ENCODE assay signal across 8 mouse cellular contexts in the genomic region with DNA sequence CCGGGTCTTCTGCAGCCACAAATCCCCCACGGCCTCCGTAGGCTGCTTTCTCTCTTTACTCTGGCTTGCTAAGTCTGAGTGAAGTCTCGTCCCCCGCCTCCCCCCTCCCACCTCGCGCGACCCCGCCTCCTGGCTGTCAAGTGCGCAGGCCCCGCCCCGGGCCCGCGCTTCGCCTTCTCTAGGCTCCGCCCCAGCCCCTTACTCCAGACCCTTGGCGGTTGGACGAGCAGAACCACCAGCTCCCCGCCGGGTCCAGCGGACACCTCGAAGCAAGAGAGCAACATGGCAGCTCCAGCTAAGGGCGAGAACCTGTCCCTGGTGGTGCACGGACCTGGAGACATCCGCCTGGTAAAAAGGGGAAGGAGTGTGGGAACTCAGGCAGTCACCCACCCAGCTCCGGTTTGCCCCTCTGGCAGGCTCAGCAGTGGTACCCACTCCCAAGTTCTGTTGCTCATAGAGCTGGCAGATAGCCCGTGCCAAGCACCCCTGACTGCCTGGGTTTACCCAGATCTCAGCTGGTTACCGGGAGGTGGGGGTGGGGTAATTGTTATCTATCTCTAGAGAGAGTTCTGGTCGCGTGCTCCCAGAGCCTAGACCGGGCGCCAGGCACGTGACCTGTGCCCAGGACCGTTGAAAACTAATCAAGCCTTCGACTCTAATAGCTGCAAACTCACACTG. TPM values are rescaled to one million over a fixed set of nuclear protein-coding genes. Genes with fewer than 3 reads are reported as not detected.
DNase-seq lines count a peak whose midpoint lies in the region; ATAC-seq lines count a peak whose summit lies in the region.

Gene Sord (plus strand): TSS at position 139 of the 678 bp plus-strand sequence.

- no peaks in the 10 kb centered on the region for H3K27me3 ChIP-seq in intestine, embryonic 16.5 days (replicated peaks; ENCODE audit: control insufficient read depth, insufficient read depth, low read length)
- peaks cover 10% of the 10 kb centered on the region for H3K27me3 ChIP-seq in midbrain, embryonic 10.5 days (ENCODE audit: low read depth, poor library complexity, severe bottlenecking)

- peak within 1 kb of the TSS; percentile 51 for H3K27ac ChIP-seq in intestine, embryonic 16.5 days (ENCODE audit: low read length)
- H3K27ac ChIP-seq in midbrain, embryonic 10.5 days (replicated peaks) = peak within 1 kb of the TSS; percentile 84

- peak within 1 kb of the TSS; percentile 91 for H3K4me2 ChIP-seq in intestine, embryonic 16.5 days (ENCODE audit: low read depth, low read length)

- peak within 1 kb of the TSS; percentile 73 for H3K9ac ChIP-seq in intestine, embryonic 16.5 days (ENCODE audit: low read depth, low read length)

- peak; percentile 87 for DNase-seq in adrenal gland, postnatal 10 days
- peak; percentile 94 for DNase-seq in embryo, embryonic 9.5 days (ENCODE audit: extremely low spot score)
- no peak for DNase-seq in gonadal fat pad, adult 2 months (ENCODE audit: low read depth)
- peak; percentile 70 to 71 for DNase-seq in left cerebral cortex, postnatal 36 days (ENCODE audit: low spot score in 2 of 2)
- peak; percentile 95 for DNase-seq in midbrain, embryonic 10.5 days (ENCODE audit: low spot score)
- DNase-seq in right cerebral cortex, postnatal 36 days (ENCODE audit: low spot score in 2 of 2) = peak; percentile 45 to 61
- peak; percentile 73 to 74 for DNase-seq in urinary bladder, postnatal 4 days (ENCODE audit: low spot score in 2 of 2)

- intact Hi-C loops in left cerebral cortex, postnatal 36 days (cut with DNase I) = no loop called here

- no peaks in the 10 kb centered on the region for H3K9me3 ChIP-seq in intestine, embryonic 16.5 days (ENCODE audit: control insufficient read depth, low read length)
- no peaks in the 10 kb centered on the region for H3K9me3 ChIP-seq in midbrain, embryonic 10.5 days (replicated peaks)

- no peaks in the 10 kb centered on the region for H3K36me3 ChIP-seq in intestine, embryonic 16.5 days (ENCODE audit: control insufficient read depth, insufficient read depth, low read length)
- no peaks in the 10 kb centered on the region for H3K36me3 ChIP-seq in midbrain, embryonic 10.5 days

- H3K4me1 ChIP-seq in intestine, embryonic 16.5 days (ENCODE audit: control insufficient read depth, insufficient read depth, low read length) = peaks cover 11% of the 10 kb centered on the region
- peaks cover 14% of the 10 kb centered on the region for H3K4me1 ChIP-seq in midbrain, embryonic 10.5 days

- under 1% methylated on average over 34 of the region's 35 CpGs for WGBS in intestine, embryonic 16.5 days
- under 1% methylated on average over 35 of the region's 35 CpGs for WGBS in midbrain, embryonic 10.5 days

- peak; percentile 92 for ATAC-seq in intestine, embryonic 16.5 days

- peak within 1 kb of the TSS; percentile 70 for H3K4me3 ChIP-seq in intestine, embryonic 16.5 days (ENCODE audit: low read length)
- peak within 1 kb of the TSS; percentile 66 for H3K4me3 ChIP-seq in midbrain, embryonic 10.5 days

RNA-seq across cellular contexts. Expression of gene Sord, which starts in this region (rescaled TPM):
- total RNA-seq in adrenal gland, postnatal 10 days (2021) = 100 to 1,000 TPM in 1 of 2 experiments, 10 to 100 TPM in 1; 96.9 to 127 TPM
- 30.6 and 31.2 TPM in 2 replicates for polyA plus RNA-seq in gonadal fat pad, adult 2 months (2012; rRNA removed)
- polyA plus RNA-seq in intestine, embryonic 16.5 days (2015; fragmentation: Nextera tagmentation; extraction: Ambion mirVana) = 90.2 and 104 TPM in 2 replicates
- 10 to 100 TPM; 16.6 to 20.0 TPM for total RNA-seq in left cerebral cortex, postnatal 36 days (2021)
- 29.5 and 34.3 TPM in 2 replicates for polyA plus RNA-seq in midbrain, embryonic 10.5 days (2016; fragmentation: Nextera tagmentation; extraction: Ambion mirVana)

Comparison
In these comparisons a context has a peak if more than half of its experiments do, and no peak if none do; other contexts are left out.
1. RNA of gene Sord (total RNA-seq): 96.9 to 127 TPM in adrenal gland, postnatal 10 days; 16.6 to 20.0 TPM in left cerebral cortex, postnatal 36 days; every median in the first group is over 4 times any median in the second.